Mouse (Mus musculus) liver, embryonic 14.5 days (tissue): Measurements from ENCODE around the gene Galp. TPM values are rescaled to one million over a fixed set of nuclear protein-coding genes. Genes with fewer than 3 reads are reported as not detected.

Experiments
- ATAC-seq: fragments of 200-750 bp; cut with Nextera tagmentation; 2 replicates; pipeline ENCODE4 v1.8.0; 2017; ENCODE audit warnings: moderate number of reproducible peaks, mild to moderate bottlenecking, moderate library complexity; ENCODE audit not compliant: insufficient read depth
- DNase-seq, 3 experiments: peaks; one replicate each; pipeline ENCODE4 v3.0.0-alpha.2; 2012 to 2013; ENCODE audit warnings: low read depth in 3 of 3, low spot score in 3 of 3
- H3K27ac ChIP-seq: fragments of 300-500 bp; sonication (generic); 2 replicates; pipeline ENCODE4 v1.5.1; 2014; ENCODE audit warnings: moderate library complexity, mild to moderate bottlenecking, control low read depth, inconsistent platforms
- H3K27me3 ChIP-seq: fragments of 300-500 bp; sonication (generic); 2 replicates; pipeline ENCODE4 v1.6.1; 2014; ENCODE audit warnings: mild to moderate bottlenecking, low read length, moderate library complexity; ENCODE audit not compliant: control insufficient read depth, insufficient read depth
- H3K36me3 ChIP-seq: fragments of 300-500 bp; sonication (generic); replicated peaks from 2 replicates; pipeline ENCODE4 v1.6.1; 2014; ENCODE audit warnings: low read depth; ENCODE audit not compliant: control insufficient read depth, insufficient read depth
- H3K4me1 ChIP-seq, 2 experiments: fragments of 200-500 bp in 1 of 2; fragments of 300-500 bp in 1 of 2; sonication (generic) in 1 of 2; replicated peaks; 2 replicates each; pipeline ENCODE4 v1.6.1; 2012 to 2014; ENCODE audit warnings: antibody characterized with exemption in 1 of 2, inconsistent platforms in 1 of 2, low read length in 1 of 2; ENCODE audit not compliant: control insufficient read depth in 2 of 2, insufficient read depth in 2 of 2
- H3K4me2 ChIP-seq: fragments of 300-500 bp; sonication (generic); 2 replicates; pipeline ENCODE4 v1.6.1; 2014; ENCODE audit warnings: low read depth, mild to moderate bottlenecking, control low read depth, moderate library complexity
- H3K4me3 ChIP-seq, 2 experiments: fragments of 200-500 bp in 1 of 2; fragments of 300-500 bp in 1 of 2; sonication (generic) in 1 of 2; 2 replicates each; pipeline ENCODE4 v1.5.1; 2012 to 2014; ENCODE audit warnings: low read depth in 2 of 2, low read length in 2 of 2, mild to moderate bottlenecking in 2 of 2, control low read depth in 1 of 2, inconsistent platforms in 1 of 2, moderate library complexity in 1 of 2; ENCODE audit not compliant: insufficient read depth in 1 of 2
- H3K9ac ChIP-seq: fragments of 300-500 bp; sonication (generic); replicated peaks from 2 replicates; pipeline ENCODE4 v1.6.1; 2014; ENCODE audit warnings: mild to moderate bottlenecking, control low read depth, moderate library complexity
- H3K9me3 ChIP-seq: fragments of 300-500 bp; sonication (generic); 2 replicates; pipeline ENCODE4 v1.6.1; 2016; ENCODE audit warnings: low read length, mixed read lengths; ENCODE audit not compliant: control insufficient read depth
- CTCF ChIP-seq: IDR thresholded peaks from 2 replicates; pipeline ENCODE4 v1.5.1; 2016; ENCODE audit warnings: antibody characterized with exemption, low read depth, control low read depth
- EP300 ChIP-seq: IDR thresholded peaks from 2 replicates; pipeline ENCODE4 v1.6.1; 2016; ENCODE audit warnings: antibody characterized with exemption, low read depth
- WGBS: fragments of 180-500 bp; shearing (Covaris S2); extraction: QIAGEN DNeasy Blood & Tissue Kit; methylation state at CpG from one replicate; pipeline ENCODE4 v1.1.7; 2014; ENCODE audit not compliant: insufficient replicate concordance; 5-methylcytosine and 5-hydroxymethylcytosine counted together
- polyA plus RNA-seq, 2 experiments: library from polyadenylated mRNA; depleted of rRNA in 1 of 2; stranded (reverse) in 1 of 2; unstranded in 1 of 2; fragments of >200 nt; fragmentation: Nextera tagmentation in 1 of 2; extraction: Ambion mirVana in 1 of 2; gene quantifications; 2 replicates each; pipeline versions ENCODE4 v1.2.1 to v1.2.3; 2012 to 2014

Galp gene
- polyA plus RNA-seq, 2 experiments, result not detected

DNA sequence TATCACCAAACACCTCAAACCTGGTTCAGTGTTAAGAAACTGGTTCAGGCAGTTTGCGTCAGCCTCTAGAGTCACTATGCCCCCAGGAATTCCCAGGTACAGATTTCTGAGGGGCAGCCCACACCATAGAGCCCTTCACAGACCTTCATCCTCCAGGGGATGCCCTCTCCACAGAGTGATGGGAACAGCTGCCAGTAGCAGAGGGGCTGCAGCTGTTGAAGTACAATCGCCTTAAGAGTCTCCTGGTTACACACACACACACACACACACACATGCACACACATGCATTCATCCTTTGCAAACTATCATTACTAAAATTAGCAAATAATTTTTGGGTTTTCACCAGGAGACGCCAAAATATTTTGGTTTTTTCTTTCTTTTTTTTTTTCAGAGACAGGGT is 37.3 kb upstream of the Galp start:
- Histone ChIP-seq H3K4me1 (peaks cover 16 to 17% of the 10 kb centered on the region in 2 experiments), H3K27ac (no peak overlapping the region), H3K4me2 (no peak overlapping the region), H3K36me3 (no peaks in the 10 kb centered on the region), H3K9me3 (no peaks in the 10 kb centered on the region), H3K27me3 (no peaks in the 10 kb centered on the region), H3K4me3 (no peak overlapping the region), H3K9ac (no peak overlapping the region)
- TF ChIP-seq CTCF (no peak), EP300 (no peak)
- ATAC-seq, result no peak
- DNase-seq, result no peak
- WGBS, result 78% methylated on average over 3 of the region's 3 CpGs

DNA sequence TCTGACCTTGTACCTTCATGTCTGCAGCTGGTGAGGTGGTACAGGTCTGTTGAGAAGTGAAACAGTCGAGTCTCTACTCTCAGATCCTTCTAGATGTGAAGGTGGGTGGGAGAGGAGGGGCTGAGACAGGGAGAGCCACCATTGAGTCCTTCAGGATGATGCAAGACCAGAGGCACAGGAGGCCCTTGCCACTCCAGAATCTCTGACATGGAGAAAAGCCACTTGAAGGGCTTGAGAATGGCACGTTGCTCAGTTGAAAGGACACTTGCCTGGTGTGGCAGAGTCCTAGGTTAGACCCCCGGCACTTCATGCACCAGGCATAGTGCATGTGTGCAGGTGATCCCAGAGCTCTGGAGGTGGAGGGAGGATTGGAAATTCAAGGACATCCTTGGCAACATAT is 35.3 kb upstream of the Galp start:
- no peak for DNase-seq
- H3K9me3 ChIP-seq, result no peaks in the 10 kb centered on the region
- H3K27me3 ChIP-seq, result no peaks in the 10 kb centered on the region
- H3K27ac ChIP-seq, result no peak overlapping the region
- no peak overlapping the region for H3K4me2 ChIP-seq
- no peak for ATAC-seq
- H3K9ac ChIP-seq, result no peak overlapping the region
- H3K36me3 ChIP-seq, result no peaks in the 10 kb centered on the region
- 50% methylated on average over 3 of the region's 3 CpGs for WGBS
- no peak overlapping the region for H3K4me3 ChIP-seq
- TF ChIP-seq EP300 (no peak), CTCF (no peak)
- peaks cover 11 to 13% of the 10 kb centered on the region in 2 experiments for H3K4me1 ChIP-seq

GRCm38 (mm10) chr7:6162172-6162571 is 34.7 kb upstream of the Galp start:
- H3K9me3 ChIP-seq, result no peaks in the 10 kb centered on the region
- 55% methylated on average over 4 of the region's 4 CpGs for WGBS
- peaks cover 5 to 6% of the 10 kb centered on the region in 2 experiments for H3K4me1 ChIP-seq
- no peaks in the 10 kb centered on the region for H3K36me3 ChIP-seq
- no peak for TF ChIP-seq EP300
- TF ChIP-seq CTCF, result no peak
- ATAC-seq (no peak), DNase-seq (no peak)
- no peak overlapping the region for H3K27ac ChIP-seq
- no peak overlapping the region for H3K9ac ChIP-seq
- no peaks in the 10 kb centered on the region for H3K27me3 ChIP-seq
- no peak overlapping the region for H3K4me2 ChIP-seq
- H3K4me3 ChIP-seq, result no peak overlapping the region

DNA sequence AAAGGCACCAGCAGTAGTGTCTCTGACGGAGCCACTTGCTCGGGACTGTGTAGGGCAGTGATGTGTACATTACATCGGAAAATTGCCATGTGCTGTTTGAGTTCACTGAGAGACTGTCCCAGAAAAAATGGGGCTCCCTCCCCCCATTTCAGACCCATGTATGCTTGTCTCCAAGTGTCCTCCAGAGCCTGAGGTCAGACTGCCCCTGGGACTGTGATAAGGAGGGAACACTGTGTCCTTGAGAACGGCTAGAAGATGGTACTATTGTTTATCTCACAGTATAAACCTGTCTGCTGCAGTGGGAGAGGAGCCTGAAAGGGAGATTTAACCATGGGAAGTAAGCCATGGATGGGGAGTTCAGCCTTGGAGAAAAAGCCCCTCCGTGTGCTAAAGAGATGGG is 32.2 kb upstream of the Galp start:
- H3K27ac ChIP-seq, result no peak overlapping the region
- H3K27me3 ChIP-seq, result no peaks in the 10 kb centered on the region
- 45% methylated on average over 5 of the region's 5 CpGs for WGBS
- H3K9me3 ChIP-seq, result no peaks in the 10 kb centered on the region
- H3K36me3 ChIP-seq, result no peaks in the 10 kb centered on the region
- no peaks in the 10 kb centered on the region for H3K4me1 ChIP-seq
- no peak overlapping the region for H3K4me3 ChIP-seq
- DNase-seq (no peak), ATAC-seq (no peak)
- no peak overlapping the region for H3K9ac ChIP-seq
- no peak for TF ChIP-seq CTCF
- TF ChIP-seq EP300, result no peak
- no peak overlapping the region for H3K4me2 ChIP-seq

- Histone ChIP-seq H3K9ac (no peak overlapping the region), H3K4me2 (no peak overlapping the region), H3K27ac (no peak overlapping the region), H3K4me1 (peaks cover 4 to 14% of the 10 kb centered on the region in 2 experiments), H3K9me3 (no peaks in the 10 kb centered on the region), H3K4me3 (no peak overlapping the region), H3K36me3 (no peaks in the 10 kb centered on the region), H3K27me3 (no peaks in the 10 kb centered on the region)
- TF ChIP-seq CTCF, result no peak
- no peak for TF ChIP-seq EP300
- 46% methylated on average over 3 of the region's 3 CpGs for WGBS
- no peak for DNase-seq
- no peak for ATAC-seq
These were observed 27.5 kb upstream of the Galp start for GRCm38 (mm10) chr7:6169403-6169802.
